Mouse (Mus musculus) MN1 (cell line): Measurements from ENCODE around the gene Pgls.

Experiments
- DNase-seq: peaks from one replicate; pipeline ENCODE4 v3.0.0-alpha.2; 2016; ENCODE audit warnings: low spot score

Gene Pgls

GRCm38 (mm10) chr8:71591471-71592373, at the start of gene Pgls:
TSS of gene Pgls (plus strand) at chr8:71592176.
- DNase-seq, result peak; percentile 98

GRCm38 (mm10) chr8:71542632-71543343, 49.2 kb upstream of the Pgls start, which contains the start of gene Mvb12a:
TSS of gene Mvb12a (plus strand) at chr8:71542922.
- DNase-seq, result peak; percentile 100

- DNase-seq, result no peak
These were observed 48.2 kb upstream of the Pgls start for GRCm38 (mm10) chr8:71543755-71544154.

- DNase-seq, result no peak
These were observed 46.9 kb upstream of the Pgls start for GRCm38 (mm10) chr8:71545053-71545452.

GRCm38 (mm10) chr8:71547590-71547989, 44.4 kb upstream of the Pgls start:
- no peak for DNase-seq

DNA sequence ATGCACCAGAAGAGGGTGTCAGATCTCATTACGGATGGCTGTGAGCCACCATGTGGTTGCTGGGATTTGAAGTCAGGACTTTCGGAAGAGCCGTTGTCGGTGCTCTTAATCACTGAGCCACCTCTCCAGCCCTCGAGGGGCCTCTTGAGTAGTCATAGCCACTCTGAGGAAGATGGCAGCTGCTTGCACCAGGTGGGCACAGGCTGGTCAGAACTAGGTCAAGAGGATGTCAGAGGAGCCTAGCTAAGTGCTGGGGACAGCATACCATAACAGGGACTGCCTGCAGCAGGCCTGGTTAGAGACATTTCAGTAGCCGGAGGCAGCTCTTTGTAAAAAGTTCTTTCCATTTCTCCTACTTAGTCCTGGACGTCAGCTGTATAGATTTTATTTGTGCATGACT, 41.2 kb upstream of the Pgls start:
- DNase-seq, result no peak

DNA sequence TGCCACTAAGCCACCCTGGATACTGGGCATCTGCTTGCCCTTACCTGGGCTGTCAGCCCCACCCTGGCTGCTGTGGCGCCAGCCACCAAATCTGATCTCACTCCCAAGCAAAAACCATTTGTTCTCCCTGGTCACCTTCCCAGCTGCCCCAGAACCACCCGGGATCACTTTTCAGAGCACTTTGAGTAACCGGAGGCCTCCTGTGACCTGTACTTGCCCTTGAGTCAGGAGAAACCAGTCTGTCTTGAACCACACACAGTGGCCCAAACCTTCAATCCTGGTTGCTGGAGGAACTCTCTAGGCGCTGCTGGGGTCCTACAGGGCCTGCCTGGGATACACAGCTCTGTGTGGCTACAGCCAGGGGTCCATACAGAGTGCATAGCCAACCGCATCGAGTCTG, 39.2 kb upstream of the Pgls start:
- no peak for DNase-seq

GRCm38 (mm10) chr8:71554001-71554400, 38.0 kb upstream of the Pgls start:
- DNase-seq, result no peak

DNA sequence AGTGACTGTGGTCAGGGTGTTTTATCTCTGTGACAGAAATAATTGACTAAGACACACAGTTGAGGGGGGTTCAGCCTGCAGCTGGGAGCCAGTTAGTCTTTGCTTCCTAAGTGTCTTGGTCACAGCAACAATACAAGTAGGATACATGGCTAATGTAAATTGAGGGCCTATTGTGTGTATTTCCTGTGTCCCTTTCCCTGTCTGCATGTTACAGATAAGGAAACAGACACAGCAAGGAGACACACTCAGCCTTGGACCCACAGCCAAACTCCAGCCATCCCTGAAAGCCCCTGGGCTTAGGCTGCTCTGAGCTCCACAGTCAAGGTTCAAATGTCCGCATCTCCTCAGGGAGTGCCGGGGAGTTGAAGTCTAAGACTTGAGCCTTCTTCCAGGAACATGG, 37.3 kb upstream of the Pgls start:
- DNase-seq, result no peak

DNA sequence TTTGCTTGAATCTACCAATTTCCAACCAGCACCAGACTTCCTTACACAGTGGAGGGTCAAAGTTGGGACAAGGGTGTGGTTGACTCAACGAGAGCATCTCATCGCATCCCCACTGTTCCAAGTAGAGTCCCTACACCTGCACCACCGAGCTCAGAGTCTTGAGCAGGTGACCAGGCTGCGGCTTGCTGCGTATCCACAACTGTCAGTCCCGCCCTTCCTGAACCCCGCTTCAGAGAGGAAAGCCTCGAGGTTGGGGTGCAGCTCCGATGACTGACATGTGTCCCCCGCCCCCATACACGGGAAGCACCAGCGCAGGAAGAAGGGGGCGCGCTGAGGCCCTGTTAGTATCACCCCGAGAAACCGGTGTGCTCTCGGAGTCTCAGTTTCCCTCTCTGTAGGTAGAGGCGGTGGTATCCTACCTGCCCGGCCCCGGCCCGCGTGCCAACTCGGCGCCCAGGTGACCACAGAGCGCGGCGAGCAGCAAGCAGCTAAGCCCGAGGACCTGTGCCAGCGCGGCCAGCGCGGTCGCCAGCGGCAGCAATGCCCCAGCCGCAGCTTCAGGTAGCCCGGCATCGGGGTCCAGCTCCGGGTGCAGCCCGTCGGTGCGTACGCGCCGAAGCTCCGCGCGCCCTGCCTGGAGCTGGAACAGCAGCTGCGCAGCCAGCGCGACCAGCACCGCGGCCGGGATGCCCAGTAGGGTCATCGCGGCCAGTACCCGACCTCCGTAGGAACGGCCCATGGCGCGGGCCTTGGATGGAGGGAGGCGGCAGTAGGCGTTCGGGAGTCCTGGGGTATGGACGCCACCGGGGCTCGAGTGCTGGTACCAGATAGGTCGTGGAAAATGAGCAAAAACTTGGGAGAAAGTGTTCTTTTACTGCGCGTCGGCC, 33.7 kb upstream of the Pgls start, which contains the start of gene Tmem221:
Gene Tmem221 (minus strand): TSS at position 801 of the 887 bp plus-strand sequence.
- no peak for DNase-seq

DNA sequence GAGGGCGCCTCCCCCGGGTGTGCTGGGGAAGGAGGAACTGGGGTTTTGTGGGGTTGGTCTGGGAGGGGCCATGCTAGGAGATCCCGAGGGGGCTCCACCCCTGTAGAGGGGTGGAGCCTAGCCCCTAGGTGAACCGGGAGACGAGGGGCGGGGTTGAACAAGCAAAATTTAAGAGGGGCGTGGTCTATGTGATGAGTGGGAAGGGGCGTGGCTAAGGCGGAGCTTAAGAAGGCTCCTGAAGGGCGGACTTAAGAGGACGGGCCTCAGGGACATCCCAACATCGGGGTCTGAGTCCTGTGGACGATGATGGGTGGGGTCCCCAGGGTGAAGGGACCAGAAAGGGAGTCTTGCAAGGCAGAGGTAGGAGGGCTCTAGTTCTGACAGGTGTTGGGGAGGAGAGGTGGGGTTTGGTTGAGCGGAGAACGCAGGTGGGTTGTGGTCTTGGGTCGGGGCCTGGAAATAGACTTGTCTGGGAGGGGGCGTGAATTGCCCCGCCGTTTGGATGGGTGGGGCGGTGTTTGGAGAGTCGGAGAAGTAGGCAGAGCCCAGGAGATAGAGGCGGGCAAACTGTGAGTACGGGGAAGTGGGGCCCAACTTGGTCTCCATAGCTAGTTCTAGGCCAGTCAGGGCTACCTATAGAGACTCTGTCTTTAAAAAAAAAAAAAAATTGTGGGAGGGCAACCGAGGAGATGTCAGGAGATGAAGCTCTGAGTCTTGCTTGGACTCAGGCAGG, 32.9 kb upstream of the Pgls start:
- no peak for DNase-seq

DNA sequence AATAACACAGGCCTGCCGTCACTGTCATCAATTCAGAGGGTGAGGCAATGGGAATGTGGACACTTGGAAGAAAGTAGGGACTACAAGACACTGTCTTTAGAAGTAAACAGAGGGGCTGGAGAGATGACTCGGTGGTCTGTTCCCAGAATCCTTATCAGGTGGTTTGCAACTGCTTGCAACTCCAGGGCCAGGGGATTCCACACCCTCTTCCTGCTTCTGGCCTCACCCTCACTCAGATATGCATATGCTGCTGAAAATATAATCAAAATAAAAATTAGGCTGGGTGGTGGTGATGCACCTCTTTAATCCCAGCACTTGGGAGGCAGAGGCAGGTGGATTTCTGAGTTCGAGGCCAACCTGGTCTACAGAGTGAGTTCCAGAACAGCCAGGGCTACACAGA, 31.9 kb upstream of the Pgls start:
- DNase-seq, result no peak

- no peak for DNase-seq
These were observed 31.2 kb upstream of the Pgls start for GRCm38 (mm10) chr8:71560765-71561164.

DNA sequence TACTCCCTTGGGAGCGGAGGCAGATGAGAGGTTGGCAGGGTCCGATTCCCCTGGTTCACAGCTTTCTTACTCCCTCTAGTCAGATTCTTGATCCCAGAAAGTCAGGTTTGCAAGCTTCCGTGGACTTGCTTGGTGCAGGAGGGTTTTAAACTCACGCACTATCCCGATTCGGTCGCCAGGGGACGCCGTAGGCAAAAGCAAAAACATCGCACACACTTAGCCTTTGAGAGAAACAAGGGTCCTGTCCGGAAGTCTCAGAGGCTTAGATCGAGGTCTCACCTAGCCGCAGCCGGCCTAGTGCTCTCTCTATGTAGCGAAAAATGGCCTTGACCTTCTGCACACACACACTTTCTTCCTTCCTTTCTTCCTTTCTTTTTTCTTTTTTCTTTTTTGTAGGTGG, 30.6 kb upstream of the Pgls start:
- DNase-seq, result peak; percentile 88

DNA sequence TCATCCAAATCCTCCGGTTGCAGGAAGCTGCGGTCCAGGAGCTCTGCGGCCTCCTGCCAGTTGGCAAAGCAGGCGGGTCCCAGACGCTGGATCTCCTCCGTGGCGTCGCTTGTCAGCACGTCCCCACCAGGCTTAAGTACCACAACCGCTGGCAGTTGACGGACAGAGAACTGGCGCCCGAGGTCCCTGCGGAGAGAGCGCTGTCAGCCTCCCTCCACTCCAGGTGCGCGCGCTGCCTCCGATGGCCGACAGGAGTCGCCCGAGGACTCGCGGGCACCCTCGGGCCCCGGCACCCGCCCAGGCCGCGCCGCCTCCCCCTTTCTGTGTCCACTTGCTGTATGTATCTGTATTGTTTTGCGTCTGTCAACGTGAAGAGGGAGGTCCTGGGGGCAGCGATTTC, 29.2 kb upstream of the Pgls start:
- peak; percentile 83 for DNase-seq

DNA sequence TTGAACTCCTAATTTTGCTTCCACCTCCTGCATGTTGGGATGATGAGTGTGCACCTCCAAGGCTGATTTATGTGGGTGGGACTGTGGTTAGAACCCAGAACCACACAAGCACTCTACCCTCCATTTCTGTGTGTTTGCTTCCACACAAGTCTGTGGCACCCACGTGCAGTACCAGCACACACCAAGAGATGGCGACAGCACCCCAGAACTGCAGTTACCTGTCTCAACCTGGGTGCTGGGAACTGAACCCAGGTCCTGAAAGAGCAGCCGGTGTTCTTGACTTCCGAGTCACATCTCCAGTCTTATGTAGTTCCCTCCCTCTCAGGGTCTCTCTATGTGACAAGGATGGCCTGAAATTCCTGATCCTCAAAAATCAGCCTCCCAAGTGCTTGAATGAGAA, 28.0 kb upstream of the Pgls start:
- DNase-seq, result no peak

DNA sequence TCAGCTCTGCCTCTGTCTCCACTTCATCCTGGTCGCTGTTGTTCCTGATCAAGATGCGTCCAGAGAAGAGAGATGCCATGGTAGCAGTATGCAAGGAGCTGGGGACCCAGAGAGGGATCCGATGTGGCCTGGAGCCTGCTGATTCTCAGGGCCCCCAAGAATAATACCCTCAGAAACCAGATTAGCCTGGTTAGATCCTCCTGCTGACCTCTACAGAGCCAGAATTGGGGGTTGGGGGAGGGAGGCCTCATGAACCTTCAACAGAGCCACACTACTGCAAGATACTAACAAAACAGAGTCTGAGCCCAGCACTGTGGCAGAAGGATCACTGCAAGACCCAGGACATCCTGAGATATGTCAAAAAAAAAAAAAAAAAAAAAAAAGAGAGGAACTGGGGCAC, 25.5 kb upstream of the Pgls start, which contains the start of gene Nxnl1:
Gene Nxnl1 (minus strand): TSS at position 101 of the 400 bp plus-strand sequence.
- no peak for DNase-seq

- DNase-seq, result no peak
These were observed 24.4 kb upstream of the Pgls start for GRCm38 (mm10) chr8:71567587-71567986.

DNA sequence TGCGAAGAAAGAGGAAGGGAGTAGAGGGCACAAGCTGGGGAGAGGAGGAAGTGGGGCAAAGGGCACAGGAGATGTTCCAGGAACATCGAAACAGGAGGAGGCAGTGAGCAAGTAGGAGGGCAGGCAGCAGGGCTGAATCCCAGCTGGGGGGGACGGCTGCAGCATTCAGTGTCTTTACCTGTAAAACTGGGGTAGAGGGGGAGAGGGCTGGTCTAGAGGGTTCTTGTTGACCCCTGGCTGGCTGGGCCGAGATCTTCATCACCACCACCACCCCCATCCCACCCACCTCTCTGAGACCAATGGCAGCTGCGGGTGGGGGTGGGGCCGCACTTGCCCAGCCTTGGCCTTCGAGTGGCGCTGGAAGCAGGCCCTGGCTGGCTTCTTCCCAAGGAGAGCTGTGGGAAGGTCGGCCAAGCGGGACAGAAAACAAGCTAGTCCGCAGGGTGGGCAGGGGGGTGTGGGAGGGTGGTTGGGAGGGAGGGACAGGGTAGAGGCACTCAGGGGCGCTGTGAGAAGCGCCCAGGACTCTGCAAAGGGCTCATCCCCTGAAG, 23.5 kb upstream of the Pgls start, which contains the start of gene Slc27a1:
Gene Slc27a1 (plus strand): TSS at position 496 of the 551 bp plus-strand sequence.
- DNase-seq, result peak; percentile 70

DNA sequence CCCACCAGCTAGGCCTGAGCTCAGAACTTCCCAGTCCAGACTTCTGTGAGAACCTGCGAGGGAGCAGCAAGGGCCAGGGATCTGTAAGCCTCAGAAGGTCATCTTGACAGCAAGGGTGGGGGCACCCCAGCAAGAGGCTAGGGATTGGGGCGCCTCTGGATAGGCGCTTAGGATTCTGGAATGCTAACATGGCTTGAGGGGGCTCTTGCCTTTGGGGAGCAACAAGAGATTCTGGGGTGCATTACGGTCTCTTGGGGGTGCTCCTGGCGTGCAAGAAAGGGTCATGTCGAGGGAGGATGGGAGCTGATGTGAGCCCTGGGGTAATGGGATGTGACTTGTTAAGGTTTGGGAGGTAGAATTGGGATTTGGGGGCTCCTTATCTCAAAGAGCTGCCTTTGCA, 23.0 kb upstream of the Pgls start:
- DNase-seq, result peak; percentile 49
